Mouse (Mus musculus) megakaryocyte, embryonic 14.5 days (primary cell): ENCODE results near the gene Abca13.
"Not testable (repeated sequence)": the region's sequence is repeated elsewhere in the genome, so short reads cannot be mapped to it uniquely, and the experiment has no call there.

Source experiments
- FLI1 ChIP-seq: IDR thresholded peaks from 2 replicates; pipeline ENCODE4 v1.6.1; 2012; ENCODE audit warnings: low read length, inconsistent platforms, mixed read lengths
- GATA1 ChIP-seq: IDR thresholded peaks from 3 replicates; pipeline ENCODE4 v1.6.1; 2012; ENCODE audit warnings: mixed read lengths, low read length, inconsistent platforms, borderline replicate concordance

- TF ChIP-seq GATA1, FLI1: not testable (repeated sequence)
Observed at GRCm38 (mm10) chr11:9189471-9189870, 2.3 kb upstream of the Abca13 start.
